Mouse (Mus musculus) limb, embryonic 14.5 days (tissue): Measurements from ENCODE around the gene Uqcc1. TPM values are rescaled to one million over a fixed set of nuclear protein-coding genes. Genes with fewer than 3 reads are reported as not detected.

ENCODE experiments used
- ATAC-seq: fragments of 200-750 bp; cut with Nextera tagmentation; 2 replicates; pipeline ENCODE4 v1.8.0; 2017; ENCODE audit warnings: low read depth, moderate number of reproducible peaks, moderate TSS enrichment; ENCODE audit not compliant: low FRiP score
- DNase-seq: peaks from one replicate; pipeline ENCODE4 v3.0.0-alpha.2; 2015; ENCODE audit warnings: low spot score
- H3K27ac ChIP-seq: fragments of 300-500 bp; sonication (generic); replicated peaks from 2 replicates; pipeline ENCODE4 v1.5.1; 2014; ENCODE audit warnings: low read depth, mild to moderate bottlenecking, low read length, moderate library complexity, mixed read lengths
- H3K27me3 ChIP-seq: fragments of 300-500 bp; sonication (generic); 2 replicates; pipeline ENCODE4 v1.6.1; 2014; ENCODE audit warnings: low read length, mixed read lengths; ENCODE audit not compliant: control insufficient read depth, insufficient read depth
- H3K36me3 ChIP-seq: fragments of 300-500 bp; sonication (generic); 2 replicates; pipeline ENCODE4 v1.6.1; 2014; ENCODE audit warnings: mild to moderate bottlenecking, low read length, moderate library complexity, mixed read lengths; ENCODE audit not compliant: control insufficient read depth, insufficient read depth
- H3K4me1 ChIP-seq: fragments of 300-500 bp; sonication (generic); 2 replicates; pipeline ENCODE4 v1.6.1; 2014; ENCODE audit warnings: antibody characterized with exemption, low read length, mixed read lengths; ENCODE audit not compliant: control insufficient read depth, insufficient read depth
- H3K4me2 ChIP-seq: fragments of 300-500 bp; sonication (generic); replicated peaks from 2 replicates; pipeline ENCODE4 v1.6.1; 2014; ENCODE audit warnings: low read depth, mild to moderate bottlenecking, low read length, moderate library complexity; ENCODE audit not compliant: severe bottlenecking
- H3K4me3 ChIP-seq: fragments of 300-500 bp; sonication (generic); replicated peaks from 2 replicates; pipeline ENCODE4 v1.5.1; 2014; ENCODE audit warnings: low read length
- H3K9ac ChIP-seq: fragments of 300-500 bp; sonication (generic); 2 replicates; pipeline ENCODE4 v1.6.1; 2014; ENCODE audit warnings: mild to moderate bottlenecking, low read depth, low read length, moderate library complexity; ENCODE audit not compliant: severe bottlenecking
- H3K9me3 ChIP-seq: fragments of 300-500 bp; sonication (generic); 2 replicates; pipeline ENCODE4 v1.6.1; 2016; ENCODE audit warnings: low read length; ENCODE audit not compliant: control insufficient read depth
- POLR2A ChIP-seq: fragments of 200-500 bp; IDR thresholded peaks from 2 replicates; pipeline ENCODE4 v1.8.0; 2012; ENCODE audit warnings: inconsistent platforms, mild to moderate bottlenecking, moderate library complexity, borderline replicate concordance; ENCODE audit not compliant: insufficient read depth, insufficient read length; ENCODE audit errors: extremely low read depth
- WGBS: fragments of 180-500 bp; shearing (Covaris S2); extraction: QIAGEN DNeasy Blood & Tissue Kit; methylation state at CpG from one replicate; pipeline ENCODE4 v1.1.7; 2014; 5-methylcytosine and 5-hydroxymethylcytosine counted together
- polyA plus RNA-seq, 2 experiments: library from polyadenylated mRNA; depleted of rRNA in 1 of 2; stranded (reverse) in 1 of 2; unstranded in 1 of 2; fragments of >200 nt; fragmentation: Nextera tagmentation in 1 of 2; extraction: Ambion mirVana in 1 of 2; gene quantifications; 2 replicates each; pipeline versions ENCODE4 v1.2.1 to v1.2.3; 2012 to 2014

Uqcc1 gene
- polyA plus RNA-seq, 2 experiments: 42.1 to 58.5 TPM

GRCm38 (mm10) chr2:155944685-155945084, 14.6 kb upstream of the Uqcc1 start:
- no peak for TF ChIP-seq POLR2A
- peak overlapping the region; percentile 55 for H3K4me2 ChIP-seq
- H3K4me1 ChIP-seq: peaks cover 44% of the 10 kb centered on the region
- no peak for DNase-seq
- WGBS: 67% methylated on average over 4 of the region's 4 CpGs
- no peak for ATAC-seq
- peaks cover 16% of the 10 kb centered on the region; the same call in 1 of the 2 replicates for H3K36me3 ChIP-seq
- H3K27ac ChIP-seq: peak overlapping the region; percentile 89
- peak overlapping the region; percentile 64 for H3K9ac ChIP-seq
- H3K27me3 ChIP-seq: no peaks in the 10 kb centered on the region
- H3K9me3 ChIP-seq: no peaks in the 10 kb centered on the region
- H3K4me3 ChIP-seq: peak overlapping the region; percentile 44

GRCm38 (mm10) chr2:155943463-155943862, 13.4 kb upstream of the Uqcc1 start:
- WGBS: 1% methylated on average over 8 of the region's 8 CpGs
- H3K9ac ChIP-seq: peak overlapping the region; percentile 64

GRCm38 (mm10) chr2:155941697-155942442, 11.8 kb upstream of the Uqcc1 start:
- H3K9me3 ChIP-seq: no peaks in the 10 kb centered on the region
- H3K4me3 ChIP-seq: peak overlapping the region; percentile 44
- H3K4me2 ChIP-seq: peak overlapping the region; percentile 55
- DNase-seq (no peak), ATAC-seq (no peak)
- H3K9ac ChIP-seq: 0 out of 2 replicates have a peak overlapping the region, but pooled peaks have one; percentile 28
- 0 out of 2 replicates have a peak overlapping the region, but pooled peaks have one; percentile 33 for H3K27ac ChIP-seq
- no peaks in the 10 kb centered on the region for H3K27me3 ChIP-seq
- TF ChIP-seq POLR2A: no peak
- WGBS: 62% methylated on average over 40 of the region's 40 CpGs
- H3K4me1 ChIP-seq: peaks cover 36% of the 10 kb centered on the region
- peaks cover 26% of the 10 kb centered on the region; the same call in 1 of the 2 replicates for H3K36me3 ChIP-seq

More at GRCm38 (mm10) chr2:155943463-155943862, 13.4 kb upstream of the Uqcc1 start:
- H3K27me3 ChIP-seq: no peaks in the 10 kb centered on the region
- no peaks in the 10 kb centered on the region for H3K9me3 ChIP-seq
- peak overlapping the region; percentile 89 for H3K27ac ChIP-seq
- H3K4me1 ChIP-seq: peaks cover 36% of the 10 kb centered on the region
- ATAC-seq: 0 out of 2 replicates have a peak, but pooled peaks have one; percentile 19
- peak overlapping the region; percentile 55 for H3K4me2 ChIP-seq
- peak; percentile 46 for DNase-seq
- peak overlapping the region; percentile 44 for H3K4me3 ChIP-seq
- TF ChIP-seq POLR2A: 0 out of 2 replicates have a peak, but pooled peaks have one; percentile 28
- peaks cover 24% of the 10 kb centered on the region; the same call in 1 of the 2 replicates for H3K36me3 ChIP-seq

- Histone ChIP-seq H3K4me1 (peaks cover 36% of the 10 kb centered on the region), H3K9ac (no peak within 1 kb of the TSS), H3K36me3 (peaks cover 26% of the 10 kb centered on the region; the same call in 1 of the 2 replicates), H3K4me3 (peak within 1 kb of the TSS; percentile 44; the same call in 1 of the 2 replicates), H3K27ac (no peak within 1 kb of the TSS), H3K9me3 (no peaks in the 10 kb centered on the region), H3K27me3 (no peaks in the 10 kb centered on the region), H3K4me2 (peak within 1 kb of the TSS; percentile 55; the same call in 1 of the 2 replicates)
- no peak for ATAC-seq
- WGBS: 90% methylated on average over 3 of the region's 3 CpGs
- no peak for TF ChIP-seq POLR2A
- DNase-seq: no peak
These were observed 10.6 kb upstream of the Uqcc1 start, which contains the start of gene Gm15557 for GRCm38 (mm10) chr2:155940681-155941080. Gene Gm15557, plus strand, starts transcription at chr2:155940728.

GRCm38 (mm10) chr2:155939897-155940529, 9.9 kb upstream of the Uqcc1 start:
- no peak overlapping the region for H3K4me3 ChIP-seq
- H3K9me3 ChIP-seq: no peaks in the 10 kb centered on the region
- no peak overlapping the region for H3K4me2 ChIP-seq
- no peak for ATAC-seq
- no peak overlapping the region for H3K9ac ChIP-seq
- 70% methylated on average over 7 of the region's 7 CpGs for WGBS
- no peak for DNase-seq
- peaks cover 32% of the 10 kb centered on the region for H3K4me1 ChIP-seq
- no peaks in the 10 kb centered on the region for H3K27me3 ChIP-seq
- TF ChIP-seq POLR2A: no peak
- no peak overlapping the region for H3K27ac ChIP-seq
- peaks cover 26% of the 10 kb centered on the region; the same call in 1 of the 2 replicates for H3K36me3 ChIP-seq
